ENCODE assay signal across 28 mouse cellular contexts in the genomic region with DNA sequence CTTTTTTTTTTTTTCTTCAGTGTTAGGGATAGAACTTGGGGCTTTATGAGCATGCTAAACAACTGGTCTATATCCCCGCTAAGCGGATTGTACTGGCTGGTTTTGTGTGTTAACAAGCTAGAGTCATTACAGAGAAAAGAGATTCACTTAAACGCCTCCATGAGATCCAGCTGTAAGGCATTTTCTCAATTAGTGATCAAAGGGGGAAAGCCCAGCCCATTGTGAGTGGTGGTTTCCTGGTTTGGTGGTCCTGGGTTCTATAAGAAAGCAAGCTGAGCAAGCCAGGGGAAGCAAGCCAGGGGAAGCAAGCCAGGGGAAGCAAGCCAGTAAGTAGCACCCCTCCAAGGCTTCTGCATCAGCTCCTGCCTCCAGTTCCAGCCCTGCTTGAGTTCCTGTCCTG.
DNase-seq lines count a peak whose midpoint lies in the region; ATAC-seq and TF ChIP-seq lines count a peak whose summit lies in the region.
"Had no signal": no experiment of that assay in that cellular context is flagged by ENCODE, and none has a peak within 500 bp of the region (broad histone marks: within the 10 kb centered on the region; RNA-seq: fewer than 3 reads in every experiment).

No protein-coding gene starts in this region.

- 43% methylated on average over 3 of the region's 3 CpGs for WGBS in midbrain, embryonic 11.5 days
- WGBS in midbrain, embryonic 10.5 days = 45% methylated on average over 3 of the region's 3 CpGs
- 34% methylated on average over 3 of the region's 3 CpGs for WGBS in embryonic facial prominence, embryonic 11.5 days

- H3K4me2 ChIP-seq in midbrain, embryonic 11.5 days = no peak overlapping the region
- no peak overlapping the region for H3K4me2 ChIP-seq in embryonic facial prominence, embryonic 11.5 days (ENCODE audit: low read depth, low read length)
- H3K4me2 ChIP-seq: embryonic facial prominence, embryonic 12.5 days; embryonic facial prominence, embryonic 15.5 days; forebrain, embryonic 12.5 days had no signal

- H3K4me1 ChIP-seq in midbrain, embryonic 11.5 days (ENCODE audit: control insufficient read depth, insufficient read depth, low read length) = peaks cover 5% of the 10 kb centered on the region
- peaks cover 22% of the 10 kb centered on the region for H3K4me1 ChIP-seq in midbrain, embryonic 10.5 days
- no peaks in the 10 kb centered on the region for H3K4me1 ChIP-seq in embryonic facial prominence, embryonic 11.5 days (ENCODE audit: control insufficient read depth, insufficient read depth, low read length)

- H3K4me3 ChIP-seq in midbrain, embryonic 11.5 days (ENCODE audit: low read depth, low read length) = no peak overlapping the region
- no peak overlapping the region for H3K4me3 ChIP-seq in midbrain, embryonic 10.5 days
- no peak overlapping the region for H3K4me3 ChIP-seq in embryonic facial prominence, embryonic 11.5 days (ENCODE audit: low read depth, low read length)
- H3K4me3 ChIP-seq: embryonic facial prominence, embryonic 12.5 days; embryonic facial prominence, embryonic 15.5 days; erythroblast, embryonic 14.5 days; forebrain, embryonic 10.5 days; forebrain, embryonic 12.5 days had no signal

- TF ChIP-seq CTCF in brain, embryonic 14.5 days (IDR thresholded peaks at IDR 0.05; ENCODE audit: borderline replicate concordance, extremely low read depth, insufficient read depth, insufficient read length) = no peak

- H3K36me3 ChIP-seq in midbrain, embryonic 11.5 days (ENCODE audit: control insufficient read depth, insufficient read depth, low read length) = no peaks in the 10 kb centered on the region
- no peaks in the 10 kb centered on the region for H3K36me3 ChIP-seq in midbrain, embryonic 10.5 days
- no peaks in the 10 kb centered on the region for H3K36me3 ChIP-seq in embryonic facial prominence, embryonic 11.5 days (replicated peaks; ENCODE audit: control insufficient read depth, insufficient read depth, low read depth, low read length)
- H3K36me3 ChIP-seq: embryonic facial prominence, embryonic 12.5 days; embryonic facial prominence, embryonic 15.5 days; forebrain, embryonic 10.5 days; forebrain, embryonic 12.5 days; G1E had no signal

- ATAC-seq in midbrain, embryonic 11.5 days (ENCODE audit: low FRiP score) = no peak
- ATAC-seq in embryonic facial prominence, embryonic 11.5 days (replicated peaks; ENCODE audit: insufficient number of reproducible peaks, low FRiP score, low TSS enrichment, low read depth) = no peak
- ATAC-seq: activated CD4-positive, CD25-positive, alpha-beta regulatory T cell, adult 4 months; CD4-positive, CD25-positive, alpha-beta regulatory T cell, adult 4 months; forebrain, embryonic 14.5 days; forebrain, embryonic 16.5 days; Patski had no signal

- H3K27ac ChIP-seq in midbrain, embryonic 11.5 days (ENCODE audit: low read depth, low read length) = no peak overlapping the region
- no peak overlapping the region for H3K27ac ChIP-seq in midbrain, embryonic 10.5 days (replicated peaks)
- no peak overlapping the region for H3K27ac ChIP-seq in embryonic facial prominence, embryonic 11.5 days (replicated peaks; ENCODE audit: low read depth, low read length)
- H3K27ac ChIP-seq: embryonic facial prominence, embryonic 12.5 days; embryonic facial prominence, embryonic 15.5 days; forebrain, embryonic 10.5 days; forebrain, embryonic 12.5 days had no signal

- H3K9ac ChIP-seq in midbrain, embryonic 11.5 days (ENCODE audit: low read length) = no peak overlapping the region
- H3K9ac ChIP-seq in embryonic facial prominence, embryonic 11.5 days (replicated peaks; ENCODE audit: low read length) = no peak overlapping the region
- H3K9ac ChIP-seq: embryonic facial prominence, embryonic 12.5 days; embryonic facial prominence, embryonic 15.5 days; forebrain, embryonic 12.5 days had no signal

- DNase-seq in embryo, embryonic 10.5 days (ENCODE audit: low spot score) = peak; percentile 39
- no peak for DNase-seq in embryo, embryonic 11 days
- peak; percentile 26 for DNase-seq in midbrain, embryonic 11.5 days (ENCODE audit: low spot score, missing footprints)
- DNase-seq in midbrain, embryonic 10.5 days (ENCODE audit: low spot score) = no peak
- peak; percentile 63 for DNase-seq in brain, embryonic 14.5 days (ENCODE audit: low read depth)
- DNase-seq in embryonic facial prominence, embryonic 11.5 days (ENCODE audit: low spot score) = peak; percentile 57
- DNase-seq in spleen, adult 18-20 months = no peak
- no peak for DNase-seq in cerebellum, adult 18-20 months
- DNase-seq: adrenal gland, adult 8-10 months; adrenal gland, postnatal 14 days; adrenal gland, postnatal 36 days; B cell, adult 2 months; cerebellum, adult 11 months; cerebellum, adult 2 months; cerebellum, adult 9-10 months; cerebellum, postnatal 25 days had no signal

- 0 out of 2 replicates have a peak, but pooled peaks cover 2% of the 10 kb centered on the region for H3K27me3 ChIP-seq in midbrain, embryonic 11.5 days (ENCODE audit: control insufficient read depth, insufficient read depth, low read length)
- H3K27me3 ChIP-seq in midbrain, embryonic 10.5 days (ENCODE audit: low read depth, poor library complexity, severe bottlenecking) = peaks cover 71% of the 10 kb centered on the region
- no peaks in the 10 kb centered on the region for H3K27me3 ChIP-seq in embryonic facial prominence, embryonic 11.5 days (ENCODE audit: control insufficient read depth, insufficient read depth, low read length)
- H3K27me3 ChIP-seq: CH12.LX; embryonic facial prominence, embryonic 12.5 days; embryonic facial prominence, embryonic 15.5 days; Patski had no signal

- H3K9me3 ChIP-seq in midbrain, embryonic 11.5 days (ENCODE audit: control insufficient read depth, low read length) = no peaks in the 10 kb centered on the region
- no peaks in the 10 kb centered on the region for H3K9me3 ChIP-seq in midbrain, embryonic 10.5 days (replicated peaks)
- H3K9me3 ChIP-seq in embryonic facial prominence, embryonic 11.5 days (replicated peaks; ENCODE audit: control insufficient read depth, low read length) = no peaks in the 10 kb centered on the region
- H3K9me3 ChIP-seq: embryonic facial prominence, embryonic 12.5 days; embryonic facial prominence, embryonic 15.5 days; forebrain, embryonic 12.5 days had no signal

- no peak for TF ChIP-seq POLR2A in brain, embryonic 14.5 days (IDR thresholded peaks at IDR 0.05; ENCODE audit: borderline replicate concordance, extremely low read depth, insufficient read depth, insufficient read length, poor library complexity, severe bottlenecking)

Comparison
In these comparisons a context has a peak if more than half of its experiments do, and no peak if none do; other contexts are left out.
1. DNase-seq: peak in embryo, embryonic 10.5 days (single experiment), midbrain, embryonic 11.5 days (single experiment), brain, embryonic 14.5 days (single experiment) and embryonic facial prominence, embryonic 11.5 days (single experiment); none in embryo, embryonic 11 days (single experiment), midbrain, embryonic 10.5 days (single experiment), spleen, adult 18-20 months (0 of 2) and cerebellum, adult 18-20 months (0 of 2).